In the genomic region with DNA sequence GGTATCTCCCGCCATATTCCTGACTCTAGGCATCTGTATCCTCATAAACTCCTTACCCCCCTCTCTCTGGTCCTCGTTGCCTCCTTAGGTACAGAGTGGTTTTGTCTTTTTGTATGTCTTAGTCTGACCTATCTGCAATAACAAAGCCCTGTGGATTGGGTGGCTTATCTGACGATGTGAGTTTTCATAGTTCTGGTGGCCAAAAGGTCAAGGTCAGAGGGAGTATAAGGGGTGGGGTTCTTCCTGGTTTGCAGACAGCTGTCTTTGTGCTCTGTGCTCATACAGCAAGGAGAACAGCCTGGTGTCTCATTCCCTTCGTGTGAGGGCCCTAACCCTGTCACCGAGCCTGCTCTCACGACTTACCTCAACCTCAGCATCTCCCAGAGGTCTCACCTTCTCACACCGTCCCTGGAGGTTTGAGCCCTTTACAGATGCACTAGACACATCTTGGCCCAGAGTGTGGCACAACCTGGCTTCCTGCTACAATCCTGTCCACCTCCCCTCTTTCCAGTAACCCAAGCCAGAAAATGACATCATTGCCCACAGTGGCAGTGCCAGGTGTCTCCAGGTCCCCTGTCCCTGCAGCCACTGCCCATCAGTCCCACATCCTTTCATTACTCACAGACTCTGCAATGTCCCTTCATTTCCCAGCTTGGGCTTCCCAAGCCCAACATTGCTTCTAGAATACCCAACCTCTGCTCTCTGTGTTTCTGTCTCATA, we compare ENCODE assay signal across 20 mouse cellular contexts. TPM values are rescaled to one million over a fixed set of nuclear protein-coding genes. Genes with fewer than 3 reads are reported as not detected.
A peak's percentile ranks its signal among the peaks of the same experiment; 100 is the strongest.
DNase-seq lines count a peak whose midpoint lies in the region; ATAC-seq lines count a peak whose summit lies in the region.
"Had no signal": no experiment of that assay in that cellular context is flagged by ENCODE, and none has a peak within 500 bp of the region (broad histone marks: within the 10 kb centered on the region; RNA-seq: fewer than 3 reads in every experiment).

No protein-coding gene starts in this region.

- H3K9me3 ChIP-seq in hindbrain, embryonic 10.5 days = peaks cover 4% of the 10 kb centered on the region; the same call in 1 of the 2 replicates
- H3K9me3 ChIP-seq in hindbrain, embryonic 12.5 days (replicated peaks) = peaks cover 3% of the 10 kb centered on the region; the same call in 1 of the 2 replicates
- H3K9me3 ChIP-seq: embryonic facial prominence, embryonic 10.5 days; forebrain, embryonic 12.5 days; hindbrain, embryonic 15.5 days; lung, embryonic 15.5 days had no signal

- H3K4me3 ChIP-seq in hindbrain, embryonic 10.5 days = no peak overlapping the region
- no peak overlapping the region for H3K4me3 ChIP-seq in hindbrain, embryonic 12.5 days
- H3K4me3 ChIP-seq: embryonic facial prominence, embryonic 10.5 days; forebrain, embryonic 12.5 days; hindbrain, embryonic 15.5 days; limb, embryonic 12.5 days; lung, embryonic 15.5 days; myocyte had no signal

- peaks cover 3% of the 10 kb centered on the region; the same call in 1 of the 2 replicates for H3K36me3 ChIP-seq in hindbrain, embryonic 10.5 days
- peaks cover 1% of the 10 kb centered on the region; the same call in 1 of the 2 replicates for H3K36me3 ChIP-seq in hindbrain, embryonic 12.5 days
- H3K36me3 ChIP-seq: forebrain, embryonic 12.5 days; hindbrain, embryonic 15.5 days; lung, embryonic 15.5 days had no signal

- H3K27me3 ChIP-seq in hindbrain, embryonic 10.5 days (ENCODE audit: insufficient read depth, poor library complexity, severe bottlenecking) = no peaks in the 10 kb centered on the region
- H3K27me3 ChIP-seq in hindbrain, embryonic 12.5 days = no peaks in the 10 kb centered on the region
- H3K27me3 ChIP-seq: forebrain, embryonic 12.5 days; hindbrain, embryonic 15.5 days; limb, embryonic 12.5 days; lung, embryonic 15.5 days; Patski had no signal

- peak; percentile 50 for DNase-seq in cerebellum, adult 9-10 months
- DNase-seq in hindbrain, embryonic 10.5 days (ENCODE audit: low spot score) = no peak
- peak; percentile 19 for DNase-seq in 416B (ENCODE audit: low read depth)
- DNase-seq in brain, adult 2 months (ENCODE audit: low read depth, low spot score) = peak; percentile 47
- DNase-seq in adrenal gland, postnatal 25 days = no peak
- DNase-seq: adrenal gland, postnatal 14 days; B cell, adult 2 months; thymus, postnatal 36 days had no signal

- ATAC-seq in cerebellum, adult (ENCODE audit: insufficient number of reproducible peaks, low FRiP score, low TSS enrichment) = no peak
- ATAC-seq in hindbrain, embryonic 12.5 days (ENCODE audit: low FRiP score) = no peak
- ATAC-seq: intestine, embryonic 16.5 days had no signal

- H3K27ac ChIP-seq in hindbrain, embryonic 10.5 days = peak overlapping the region; percentile 9; the same call in 1 of the 2 replicates
- H3K27ac ChIP-seq in hindbrain, embryonic 12.5 days = no peak overlapping the region
- H3K27ac ChIP-seq: forebrain, embryonic 12.5 days; hindbrain, embryonic 15.5 days; limb, embryonic 12.5 days; liver, embryonic 14.5 days; lung, embryonic 15.5 days had no signal

- no peak overlapping the region for H3K9ac ChIP-seq in hindbrain, embryonic 12.5 days
- H3K9ac ChIP-seq: forebrain, embryonic 12.5 days; hindbrain, embryonic 15.5 days; limb, embryonic 12.5 days; liver, embryonic 14.5 days; lung, embryonic 15.5 days had no signal

- H3K4me2 ChIP-seq in hindbrain, embryonic 12.5 days (replicated peaks) = no peak overlapping the region
- H3K4me2 ChIP-seq: forebrain, embryonic 12.5 days; heart, embryonic 11.5 days; hindbrain, embryonic 15.5 days; limb, embryonic 12.5 days; lung, embryonic 15.5 days had no signal

- H3K4me1 ChIP-seq in hindbrain, embryonic 10.5 days (replicated peaks) = peaks cover 50% of the 10 kb centered on the region
- peaks cover 32% of the 10 kb centered on the region for H3K4me1 ChIP-seq in hindbrain, embryonic 12.5 days

- WGBS in hindbrain, embryonic 10.5 days = 67% methylated on average over 7 of the region's 7 CpGs
- 73% methylated on average over 7 of the region's 7 CpGs for WGBS in hindbrain, embryonic 12.5 days

RNA-seq across cellular contexts. Expression of a gene that starts 54.2 kb away (rescaled TPM):
- polyA plus RNA-seq in hindbrain, embryonic 10.5 days (2016; fragmentation: Nextera tagmentation; extraction: Ambion mirVana) = 11.2 and 12.7 TPM in 2 replicates
- polyA plus RNA-seq in hindbrain, embryonic 12.5 days (2016; fragmentation: Nextera tagmentation; extraction: Ambion mirVana) = 18.4 and 18.5 TPM in 2 replicates
- total RNA-seq in adrenal gland, postnatal 25 days (2021) = 31.2 and 33.1 TPM in 2 replicates

Comparison
In these comparisons a context has a peak if more than half of its experiments do, and no peak if none do; other contexts are left out.
1. DNase-seq: peak in cerebellum, adult 9-10 months (single experiment), 416B (single experiment) and brain, adult 2 months (single experiment); none in hindbrain, embryonic 10.5 days (single experiment) and adrenal gland, postnatal 25 days (single experiment).